Mouse (Mus musculus): Measurements from ENCODE around the gene Olfr214. TPM values are rescaled to one million over a fixed set of nuclear protein-coding genes. Genes with fewer than 3 reads are reported as not detected.

Gene Olfr214
- polyA plus RNA-seq, 1 experiment from 2014 or later = not detected

Other genes starting within 250 kb of the Olfr214 start
- 37.5 and 40.4 TPM in 2 replicates for gene March8, start 216.2 kb upstream of the Olfr214 start, polyA plus RNA-seq (2015; fragmentation: Nextera tagmentation; extraction: Ambion mirVana)
- 0.67 and 0.92 TPM in 2 replicates for gene Alox5, start 93.1 kb upstream of the Olfr214 start, polyA plus RNA-seq (2015; fragmentation: Nextera tagmentation; extraction: Ambion mirVana)
- gene Olfr211, start 65.1 kb upstream of the Olfr214 start, polyA plus RNA-seq (2015; fragmentation: Nextera tagmentation; extraction: Ambion mirVana) = not detected in 2 replicates
- gene Olfr212, start 47.7 kb upstream of the Olfr214 start, polyA plus RNA-seq (2015; fragmentation: Nextera tagmentation; extraction: Ambion mirVana) = not detected in 2 replicates
- gene Olfr213, start 15.8 kb upstream of the Olfr214 start, polyA plus RNA-seq (2015; fragmentation: Nextera tagmentation; extraction: Ambion mirVana) = not detected in 2 replicates
- gene Gm5580, start 3.1 kb upstream of the Olfr214 start, polyA plus RNA-seq (2015; fragmentation: Nextera tagmentation; extraction: Ambion mirVana) = 0.33 and 0.47 TPM in 2 replicates
- not detected in 2 replicates for gene Olfr215, start 30.0 kb downstream of the Olfr214 start, polyA plus RNA-seq (2015; fragmentation: Nextera tagmentation; extraction: Ambion mirVana)
- gene Zfp422, start 74.8 kb downstream of the Olfr214 start, polyA plus RNA-seq (2015; fragmentation: Nextera tagmentation; extraction: Ambion mirVana) = 184 and 199 TPM in 2 replicates
- gene Depp1, start 96.4 kb downstream of the Olfr214 start, polyA plus RNA-seq (2015; fragmentation: Nextera tagmentation; extraction: Ambion mirVana) = 29.3 and 30.6 TPM in 2 replicates
- gene Rassf4, start 119.7 kb downstream of the Olfr214 start, polyA plus RNA-seq (2015; fragmentation: Nextera tagmentation; extraction: Ambion mirVana) = 6.0 and 6.1 TPM in 2 replicates
- 5.6 and 6.1 TPM in 2 replicates for gene Tmem72, start 162.7 kb downstream of the Olfr214 start, polyA plus RNA-seq (2015; fragmentation: Nextera tagmentation; extraction: Ambion mirVana)

Measured in kidney, embryonic 15.5 days (tissue).